Mouse (Mus musculus) stomach, embryonic 16.5 days (tissue): ENCODE measurements around the gene Snapc5. TPM values are rescaled to one million over a fixed set of nuclear protein-coding genes. Genes with fewer than 3 reads are reported as not detected.
"Not testable (repeated sequence)": the region's sequence is repeated elsewhere in the genome, so short reads cannot be mapped to it uniquely, and the experiment has no call there.

ENCODE experiments used
- ATAC-seq: fragments of 200-750 bp; cut with Nextera tagmentation; 2 replicates; pipeline ENCODE4 v1.8.0; 2017; ENCODE audit warnings: moderate number of reproducible peaks, moderate TSS enrichment; ENCODE audit not compliant: insufficient read depth, low FRiP score
- H3K27ac ChIP-seq: fragments of 300-500 bp; sonication (generic); 2 replicates; pipeline ENCODE4 v1.5.1; 2014; ENCODE audit warnings: low read length
- H3K27me3 ChIP-seq: fragments of 300-500 bp; sonication (generic); 2 replicates; pipeline ENCODE4 v1.6.1; 2014; ENCODE audit warnings: low read length, control low read depth, mixed read lengths; ENCODE audit not compliant: control insufficient read depth, insufficient read depth
- H3K36me3 ChIP-seq: fragments of 300-500 bp; sonication (generic); 2 replicates; pipeline ENCODE4 v1.6.1; 2014; ENCODE audit warnings: low read length; ENCODE audit not compliant: control insufficient read depth, insufficient read depth
- H3K4me1 ChIP-seq: fragments of 300-500 bp; sonication (generic); 2 replicates; pipeline ENCODE4 v1.6.1; 2014; ENCODE audit warnings: low read length, control low read depth, mixed read lengths; ENCODE audit not compliant: control insufficient read depth, insufficient read depth
- H3K4me2 ChIP-seq: fragments of 300-500 bp; sonication (generic); 2 replicates; pipeline ENCODE4 v1.6.1; 2014; ENCODE audit warnings: low read depth, low read length, mixed read lengths
- H3K4me3 ChIP-seq: fragments of 300-500 bp; sonication (generic); replicated peaks from 2 replicates; pipeline ENCODE4 v1.5.1; 2014; ENCODE audit warnings: mild to moderate bottlenecking, low read length
- H3K9ac ChIP-seq: fragments of 300-500 bp; sonication (generic); 2 replicates; pipeline ENCODE4 v1.6.1; 2014; ENCODE audit warnings: low read length
- H3K9me3 ChIP-seq: fragments of 300-500 bp; sonication (generic); replicated peaks from 2 replicates; pipeline ENCODE4 v1.6.1; 2016; ENCODE audit warnings: low read length, control low read depth; ENCODE audit not compliant: control insufficient read depth
- WGBS: fragments of 180-500 bp; shearing (Covaris S2); extraction: QIAGEN DNeasy Blood & Tissue Kit; methylation state at CpG from one replicate; pipeline ENCODE4 v1.1.7; 2014; 5-methylcytosine and 5-hydroxymethylcytosine counted together
- polyA plus RNA-seq: library from polyadenylated mRNA; unstranded; fragments of >200 nt; fragmentation: Nextera tagmentation; extraction: Ambion mirVana; gene quantifications from 2 replicates; pipeline ENCODE4 v1.2.1, GENCODE M21; 2015

The Snapc5 gene
- 30.7 and 33.7 TPM in 2 replicates for polyA plus RNA-seq

- peak; percentile 94 for ATAC-seq
- Histone ChIP-seq H3K4me2 (peak within 1 kb of the TSS; percentile 55), H3K27ac (peak within 1 kb of the TSS; percentile 91), H3K27me3 (no peaks in the 10 kb centered on the region), H3K4me3 (peak within 1 kb of the TSS; percentile 73), H3K4me1 (peaks cover 11% of the 10 kb centered on the region; the same call in 1 of the 2 replicates), H3K36me3 (peaks cover 48% of the 10 kb centered on the region), H3K9ac (peak within 1 kb of the TSS; percentile 86), H3K9me3 (no peaks in the 10 kb centered on the region)
- under 1% methylated on average over 35 of the region's 35 CpGs for WGBS
These were observed at the start of gene Snapc5 for GRCm38 (mm10) chr9:64178974-64179646. Gene Snapc5, plus strand, starts transcription at chr9:64179274.

DNA sequence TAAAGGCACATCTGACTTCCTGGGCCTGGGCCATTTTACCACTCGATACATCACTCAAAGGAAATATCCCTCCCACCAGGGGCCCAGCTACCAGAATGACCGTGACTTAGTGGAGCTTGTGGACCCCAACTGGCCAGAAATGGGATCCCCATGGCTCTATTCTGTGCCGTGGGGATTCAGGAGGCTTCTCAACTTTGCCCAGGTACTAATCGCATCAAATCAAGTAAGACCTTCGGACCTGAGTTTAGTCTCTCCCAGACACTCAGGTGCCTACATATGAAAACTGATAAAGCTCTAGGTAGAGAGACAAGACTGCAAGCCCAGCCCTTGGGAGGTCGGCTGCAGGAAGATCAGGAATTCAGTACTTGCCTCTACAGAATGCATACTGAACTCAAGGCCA, 47.5 kb upstream of the Snapc5 start:
- no peak overlapping the region for H3K9ac ChIP-seq
- no peak overlapping the region for H3K27ac ChIP-seq
- 75% methylated on average over 6 of the region's 6 CpGs for WGBS
- H3K9me3 ChIP-seq: no peaks in the 10 kb centered on the region
- no peak for ATAC-seq
- no peaks in the 10 kb centered on the region for H3K27me3 ChIP-seq
- no peaks in the 10 kb centered on the region for H3K4me1 ChIP-seq
- H3K4me2 ChIP-seq: no peak overlapping the region
- H3K36me3 ChIP-seq: no peaks in the 10 kb centered on the region
- no peak overlapping the region for H3K4me3 ChIP-seq

GRCm38 (mm10) chr9:64138896-64139295, 40.2 kb upstream of the Snapc5 start:
- H3K27ac ChIP-seq, H3K36me3 ChIP-seq, H3K27me3 ChIP-seq, H3K9me3 ChIP-seq, H3K4me1 ChIP-seq, H3K4me2 ChIP-seq, H3K4me3 ChIP-seq, ATAC-seq, H3K9ac ChIP-seq: not testable (repeated sequence)
- 6% methylated on average over 6 of the region's 6 CpGs for WGBS

GRCm38 (mm10) chr9:64139879-64140278, 39.2 kb upstream of the Snapc5 start:
- ATAC-seq: no peak

DNA sequence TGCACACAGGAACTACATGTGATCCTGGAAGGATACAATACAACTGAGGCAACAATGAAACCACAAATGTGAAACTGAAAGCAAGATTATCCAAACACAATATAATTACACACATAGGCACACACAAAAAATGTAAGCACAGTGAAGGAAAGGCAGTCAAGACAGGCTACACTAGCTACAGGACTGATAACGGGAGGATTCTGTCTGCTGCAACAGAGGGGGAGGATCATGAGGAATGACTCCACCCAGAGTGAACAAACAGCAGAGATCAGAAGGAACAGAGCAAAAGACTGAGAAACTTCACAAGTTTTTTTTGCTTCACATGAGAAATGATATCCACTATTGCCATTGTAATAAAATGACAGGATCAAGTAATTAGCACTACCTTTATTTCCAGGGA, 22.4 kb upstream of the Snapc5 start:
- no peak overlapping the region for H3K9ac ChIP-seq
- H3K27me3 ChIP-seq: no peaks in the 10 kb centered on the region
- H3K4me3 ChIP-seq: no peak overlapping the region
- no peak overlapping the region for H3K4me2 ChIP-seq
- 80% methylated on average over 1 of the region's 1 CpGs for WGBS
- H3K27ac ChIP-seq: no peak overlapping the region
- peaks cover 5% of the 10 kb centered on the region for H3K36me3 ChIP-seq
- H3K4me1 ChIP-seq: no peaks in the 10 kb centered on the region
- no peak for ATAC-seq
- H3K9me3 ChIP-seq: no peaks in the 10 kb centered on the region

More at GRCm38 (mm10) chr9:64139879-64140278, 39.2 kb upstream of the Snapc5 start:
- 87% methylated on average over 9 of the region's 9 CpGs for WGBS
- Histone ChIP-seq H3K4me1 (no peaks in the 10 kb centered on the region), H3K27ac (no peak overlapping the region), H3K4me3 (no peak overlapping the region), H3K9me3 (no peaks in the 10 kb centered on the region), H3K36me3 (peaks cover 8% of the 10 kb centered on the region), H3K9ac (no peak overlapping the region), H3K27me3 (no peaks in the 10 kb centered on the region), H3K4me2 (no peak overlapping the region)

GRCm38 (mm10) chr9:64160471-64160870, 18.6 kb upstream of the Snapc5 start:
- Histone ChIP-seq H3K4me2 (no peak overlapping the region), H3K36me3 (peaks cover 8% of the 10 kb centered on the region), H3K4me3 (no peak overlapping the region), H3K4me1 (no peaks in the 10 kb centered on the region), H3K9me3 (no peaks in the 10 kb centered on the region), H3K27ac (no peak overlapping the region), H3K9ac (no peak overlapping the region), H3K27me3 (no peaks in the 10 kb centered on the region)
- ATAC-seq: no peak
- WGBS: 90% methylated on average over 5 of the region's 5 CpGs

DNA sequence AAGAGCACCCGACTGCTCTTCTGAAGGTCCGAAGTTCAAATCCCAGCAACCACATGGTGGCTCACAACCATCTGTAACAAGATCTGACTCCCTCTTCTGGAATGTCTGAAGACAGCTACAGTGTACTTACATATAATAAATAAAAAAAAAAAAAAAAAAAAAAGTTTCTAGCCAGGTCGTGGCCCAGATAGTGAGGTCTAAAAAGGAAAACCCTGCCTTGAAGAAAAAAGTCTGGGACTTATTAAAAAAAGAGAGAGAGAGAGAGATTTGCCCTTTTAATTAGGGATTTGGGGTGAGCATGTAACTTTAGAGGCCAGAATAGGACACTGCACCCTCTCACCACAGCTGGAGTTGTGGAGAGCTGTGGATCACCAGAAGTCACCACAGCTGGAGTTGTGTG, 9.1 kb upstream of the Snapc5 start:
- not testable (repeated sequence) for H3K4me2 ChIP-seq, H3K9me3 ChIP-seq, H3K9ac ChIP-seq, H3K4me3 ChIP-seq, H3K36me3 ChIP-seq, H3K27me3 ChIP-seq, ATAC-seq, H3K27ac ChIP-seq
- peaks cover 13% of the 10 kb centered on the region for H3K4me1 ChIP-seq
- WGBS: 91% methylated on average over 3 of the region's 3 CpGs

DNA sequence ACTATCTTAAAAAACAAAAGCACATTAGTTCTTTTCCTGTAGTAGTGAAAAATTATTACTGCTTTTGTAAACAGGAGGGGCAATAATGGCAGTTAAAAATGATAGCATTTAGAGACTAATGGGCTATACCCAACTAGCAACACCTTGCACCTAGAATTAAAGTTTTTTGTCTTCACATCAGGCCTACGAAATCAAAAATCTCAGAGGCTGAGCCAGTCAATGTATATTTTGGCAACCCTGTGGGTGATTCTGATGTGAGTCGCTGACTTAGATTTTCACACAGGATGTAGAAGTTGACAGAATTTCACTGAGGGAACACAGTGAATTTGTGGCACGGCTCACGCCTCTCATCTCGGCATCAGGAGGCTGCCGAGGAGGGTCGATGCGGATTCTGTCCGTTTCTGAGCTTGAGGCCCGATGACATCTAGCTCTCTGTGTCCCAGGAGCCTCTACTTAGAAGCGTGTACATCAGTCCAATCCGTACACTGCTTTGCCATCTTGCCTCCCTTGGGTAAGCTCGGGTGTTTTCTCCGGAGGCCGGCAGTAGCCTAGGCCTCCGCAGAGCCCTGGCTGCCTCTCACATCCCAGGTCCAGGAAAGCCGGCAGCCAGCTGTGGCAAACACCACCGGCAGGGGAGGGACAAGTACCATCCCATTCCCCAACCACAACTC, 6.8 kb upstream of the Snapc5 start:
- 2% methylated on average over 18 of the region's 18 CpGs for WGBS
- Histone ChIP-seq H3K9ac (peak overlapping the region; percentile 73), H3K27me3 (no peaks in the 10 kb centered on the region), H3K4me3 (peak overlapping the region; percentile 99), H3K4me1 (peaks cover 13% of the 10 kb centered on the region), H3K36me3 (peaks cover 21% of the 10 kb centered on the region), H3K9me3 (no peaks in the 10 kb centered on the region), H3K27ac (peak overlapping the region; percentile 97), H3K4me2 (peak overlapping the region; percentile 68)
- ATAC-seq: peak; percentile 48; the same call in 1 of the 2 replicates
